Mouse (Mus musculus): ENCODE measurements around the gene Elf4.

DNA sequence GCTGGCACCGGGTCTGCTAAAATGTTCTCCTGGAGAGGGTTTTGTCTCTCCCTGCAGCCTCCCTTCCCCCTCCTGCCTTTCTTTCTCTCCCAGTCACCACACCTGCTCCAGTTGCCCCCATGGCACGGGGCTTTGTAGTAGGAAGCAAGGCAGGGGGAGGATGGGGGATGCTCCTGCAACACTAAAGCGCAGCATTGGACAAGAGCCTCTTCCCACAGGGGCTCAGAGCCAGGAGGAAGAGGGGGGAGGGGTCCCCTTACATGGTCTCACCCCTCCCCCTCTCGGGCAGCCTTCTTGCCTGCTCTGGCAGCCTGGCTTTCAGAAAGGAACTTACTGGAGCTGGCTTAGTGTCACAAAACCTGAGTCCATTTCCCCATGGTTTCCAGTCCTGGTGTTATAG lies 77.0 kb downstream of the Elf4 start:
- no peak for TF ChIP-seq POLR2A (IDR thresholded peaks at IDR 0.05; ENCODE audit: low read depth, low read length)
- no peak for TF ChIP-seq CTCF (IDR thresholded peaks at IDR 0.05; ENCODE audit: extremely low read depth, insufficient read length, insufficient replicate concordance, low read depth, low read length)

Measured in small intestine, adult 2 months (tissue).